Mouse (Mus musculus) embryo, embryonic 10.5 days (tissue): ENCODE data around the gene Prx.

Experiments
- DNase-seq: peaks from one replicate; pipeline ENCODE4 v3.0.0-alpha.2; 2015; ENCODE audit warnings: low spot score

Gene Prx

DNA sequence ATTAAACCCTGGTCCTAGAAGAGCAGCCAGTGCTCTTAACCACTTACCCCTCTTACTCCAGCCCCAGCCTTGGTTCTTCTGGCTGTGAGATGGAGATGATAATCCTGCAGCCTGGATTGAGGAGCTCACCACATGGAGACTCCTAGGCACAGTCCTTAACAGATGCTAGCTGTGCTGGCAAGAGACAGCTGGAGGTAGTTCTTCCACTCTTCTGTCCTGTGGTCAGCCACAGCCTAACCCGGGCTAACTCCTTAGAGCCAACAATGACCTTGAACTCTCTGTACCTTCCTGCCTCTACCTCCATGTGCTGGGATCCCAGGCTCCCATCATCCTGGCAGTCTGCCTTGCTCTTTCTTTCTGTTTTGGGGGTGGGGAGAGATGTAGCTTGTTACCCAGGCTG is 61.9 kb downstream of the Prx start:
- DNase-seq: no peak
